Mouse (Mus musculus) kidney, adult 2 months (tissue): ENCODE results near the gene Atf7ip.

Experiments
- CTCF ChIP-seq: fragments of 200-500 bp; conservative IDR thresholded peaks from 2 replicates; pipeline ENCODE4 v1.5.1; 2011; ENCODE audit warnings: low read depth, mild to moderate bottlenecking, control low read depth, low read length, moderate library complexity, mixed read lengths; ENCODE audit not compliant: insufficient read depth, insufficient read length
- POLR2A ChIP-seq: fragments of 200-500 bp; IDR thresholded peaks from one replicate; pipeline ENCODE4 v1.6.1; 2011; ENCODE audit warnings: low read depth, low read length, control low read depth

- no peak for TF ChIP-seq POLR2A
- no peak for TF ChIP-seq CTCF
Observed at GRCm38 (mm10) chr6:136465021-136465420, 40.9 kb upstream of the Atf7ip start.
